Mouse (Mus musculus) lung, postnatal 0 days (tissue): ENCODE data around the gene Dcps. TPM values are rescaled to one million over a fixed set of nuclear protein-coding genes. Genes with fewer than 3 reads are reported as not detected.
A peak's percentile ranks its signal among the peaks of the same experiment; 100 is the strongest.

Experiments
- ATAC-seq: fragments of 200-750 bp; cut with Nextera tagmentation; 2 replicates; pipeline ENCODE4 v1.8.0; 2017; ENCODE audit warnings: moderate library complexity
- DNase-seq: peaks from one replicate; pipeline ENCODE4 v3.0.0-alpha.2; 2016; ENCODE audit warnings: low spot score
- H3K27ac ChIP-seq: fragments of 300-500 bp; sonication (generic); 2 replicates; pipeline ENCODE4 v1.5.1; 2014; ENCODE audit warnings: antibody characterized with exemption, mild to moderate bottlenecking, low read length, mixed read lengths
- H3K27me3 ChIP-seq: fragments of 300-500 bp; sonication (generic); replicated peaks from 2 replicates; pipeline ENCODE4 v1.6.1; 2014; ENCODE audit warnings: low read length, mixed read lengths; ENCODE audit not compliant: insufficient read depth
- H3K36me3 ChIP-seq: fragments of 300-500 bp; sonication (generic); 2 replicates; pipeline ENCODE4 v1.6.1; 2014; ENCODE audit warnings: low read length, mixed read lengths; ENCODE audit not compliant: insufficient read depth
- H3K4me1 ChIP-seq: fragments of 300-500 bp; sonication (generic); 2 replicates; pipeline ENCODE4 v1.6.1; 2014; ENCODE audit warnings: antibody characterized with exemption, low read depth, low read length, mixed read lengths; ENCODE audit not compliant: insufficient read depth
- H3K4me2 ChIP-seq: fragments of 300-500 bp; sonication (generic); replicated peaks from 2 replicates; pipeline ENCODE4 v1.6.1; 2014; ENCODE audit warnings: low read depth, mild to moderate bottlenecking, low read length, moderate library complexity, mixed read lengths
- H3K4me3 ChIP-seq: fragments of 300-500 bp; sonication (generic); 2 replicates; pipeline ENCODE4 v1.5.1; 2014; ENCODE audit warnings: low read depth, low read length
- H3K9ac ChIP-seq: fragments of 300-500 bp; sonication (generic); replicated peaks from 2 replicates; pipeline ENCODE4 v1.6.1; 2014; ENCODE audit warnings: low read depth, mild to moderate bottlenecking
- H3K9me3 ChIP-seq: fragments of 300-500 bp; sonication (generic); 2 replicates; pipeline ENCODE4 v1.6.1; 2016; ENCODE audit warnings: low read length, mixed read lengths
- CTCF ChIP-seq: IDR thresholded peaks from 2 replicates; pipeline ENCODE4 v1.5.1; 2016; ENCODE audit warnings: antibody characterized with exemption, mild to moderate bottlenecking
- EP300 ChIP-seq: IDR thresholded peaks from 2 replicates; pipeline ENCODE4 v1.6.1; 2016; ENCODE audit warnings: antibody characterized with exemption, mild to moderate bottlenecking, control low read depth
- WGBS: fragments of 180-500 bp; shearing (Covaris S2); extraction: QIAGEN DNeasy Blood & Tissue Kit; methylation state at CpG from one replicate; pipeline ENCODE4 v1.1.7; 2014; 5-methylcytosine and 5-hydroxymethylcytosine counted together
- polyA plus RNA-seq: library from polyadenylated mRNA; unstranded; fragments of >200 nt; fragmentation: Nextera tagmentation; extraction: Ambion mirVana; gene quantifications from 2 replicates; pipeline ENCODE4 v1.2.1, GENCODE M21; 2015

Gene Dcps
- polyA plus RNA-seq, 1 experiment from 2014 or later: 39.4 TPM

DNA sequence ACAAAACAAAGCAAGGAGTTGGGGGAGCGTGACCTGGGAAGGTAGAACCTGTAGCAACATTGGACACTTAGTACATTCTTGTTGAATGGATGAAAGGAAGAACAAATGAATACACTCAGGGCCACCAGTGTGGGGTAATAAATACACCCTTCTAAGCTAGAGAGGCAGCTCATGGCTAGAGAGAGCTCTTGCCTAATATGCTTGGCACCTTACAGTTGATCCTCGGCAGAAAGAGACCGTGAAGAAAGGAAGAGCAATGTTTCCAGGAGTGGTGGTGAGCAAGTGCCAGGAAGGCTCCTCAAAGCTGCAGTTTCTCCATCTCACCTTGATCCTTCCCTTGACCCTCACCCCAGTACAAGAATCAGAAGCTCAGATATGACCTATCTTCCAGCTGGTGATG lies 47.3 kb downstream of the Dcps start:
- peaks cover 28% of the 10 kb centered on the region; the same call in 1 of the 2 replicates for H3K4me1 ChIP-seq
- H3K9ac ChIP-seq: no peak overlapping the region
- WGBS: 51% methylated on average over 3 of the region's 3 CpGs
- no peak overlapping the region for H3K4me3 ChIP-seq
- H3K36me3 ChIP-seq: no peaks in the 10 kb centered on the region; the same call in 1 of the 2 replicates
- H3K4me2 ChIP-seq: peak overlapping the region; percentile 37; the same call in 1 of the 2 replicates
- ATAC-seq (peak; percentile 49), DNase-seq (peak; percentile 70)
- no peak for TF ChIP-seq CTCF
- TF ChIP-seq EP300: no peak
- peak overlapping the region; percentile 72 for H3K27ac ChIP-seq
- no peaks in the 10 kb centered on the region for H3K9me3 ChIP-seq
- H3K27me3 ChIP-seq: no peaks in the 10 kb centered on the region

DNA sequence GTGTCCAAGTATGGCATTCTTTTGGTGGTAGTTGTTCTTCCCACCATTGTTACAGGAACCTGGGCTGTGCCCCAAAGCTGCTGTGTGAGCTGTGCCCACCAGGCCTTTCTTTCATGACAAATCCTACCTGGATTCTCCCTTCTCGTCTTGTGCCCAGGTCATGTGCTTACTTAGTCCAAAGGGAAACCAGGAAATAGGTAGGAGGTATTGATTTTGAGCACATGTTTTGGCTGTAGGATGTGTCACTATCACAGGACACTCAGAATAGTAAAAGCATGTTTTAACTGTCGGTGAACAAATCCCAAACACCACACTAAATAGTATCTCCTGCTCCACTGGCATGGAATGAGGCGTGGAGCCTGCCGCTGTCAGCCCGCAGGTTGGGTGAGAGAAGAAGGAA lies 48.3 kb downstream of the Dcps start:
- H3K36me3 ChIP-seq: no peaks in the 10 kb centered on the region; the same call in 1 of the 2 replicates
- peaks cover 35% of the 10 kb centered on the region for H3K4me1 ChIP-seq
- no peak for ATAC-seq
- no peaks in the 10 kb centered on the region for H3K27me3 ChIP-seq
- H3K4me2 ChIP-seq: no peak overlapping the region
- peak overlapping the region; percentile 72 for H3K27ac ChIP-seq
- no peak for DNase-seq
- no peaks in the 10 kb centered on the region for H3K9me3 ChIP-seq
- H3K4me3 ChIP-seq: no peak overlapping the region
- no peak for TF ChIP-seq CTCF
- no peak for TF ChIP-seq EP300
- 85% methylated on average over 5 of the region's 5 CpGs for WGBS
- H3K9ac ChIP-seq: no peak overlapping the region

DNA sequence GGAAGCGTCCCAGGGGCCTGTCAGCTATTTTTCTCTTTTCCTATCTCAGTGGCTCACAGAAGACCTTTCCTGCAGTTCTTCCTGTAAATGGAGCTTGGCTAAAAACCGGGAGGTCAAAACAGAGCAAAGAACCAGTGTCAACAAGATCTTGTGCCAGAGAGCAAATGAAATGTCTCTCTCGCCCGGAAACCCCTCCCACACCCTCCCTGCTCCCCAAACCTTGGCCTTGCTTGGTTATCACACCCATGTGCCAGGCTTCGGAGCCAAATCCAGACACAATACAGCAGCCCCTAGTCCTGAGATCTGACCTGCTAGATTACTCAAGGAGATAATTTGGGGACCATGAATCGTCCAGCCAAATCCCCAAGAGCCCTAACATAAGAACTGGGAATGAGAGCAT lies 48.7 kb downstream of the Dcps start:
- 27% methylated on average over 6 of the region's 6 CpGs for WGBS
- Histone ChIP-seq H3K4me2 (no peak overlapping the region), H3K27me3 (no peaks in the 10 kb centered on the region), H3K27ac (peak overlapping the region; percentile 72), H3K9ac (no peak overlapping the region), H3K9me3 (no peaks in the 10 kb centered on the region), H3K36me3 (no peaks in the 10 kb centered on the region; the same call in 1 of the 2 replicates), H3K4me3 (no peak overlapping the region), H3K4me1 (peaks cover 36% of the 10 kb centered on the region)
- peak; percentile 8; the same call in 1 of the 2 replicates for ATAC-seq
- peak; percentile 55; the same call in 1 of the 2 replicates for TF ChIP-seq EP300
- TF ChIP-seq CTCF: no peak
- peak; percentile 56 for DNase-seq

DNA sequence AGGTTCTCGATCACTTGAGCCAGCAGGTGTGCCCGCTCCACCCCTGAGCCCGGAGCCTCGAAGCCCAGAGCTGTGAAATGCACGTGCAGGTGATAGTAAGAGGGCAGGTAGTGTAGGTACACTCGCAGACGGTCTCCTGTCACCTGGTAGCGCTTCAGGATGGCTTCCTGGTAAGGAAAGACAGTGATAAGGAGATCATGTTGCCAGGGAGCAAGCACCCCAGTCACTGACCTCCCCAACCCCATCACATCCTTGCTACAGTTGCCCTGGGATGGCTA lies 51.2 kb downstream of the Dcps start:
- ATAC-seq: no peak
- Histone ChIP-seq H3K9ac (no peak overlapping the region), H3K9me3 (no peaks in the 10 kb centered on the region), H3K27ac (peak overlapping the region; percentile 86), H3K4me1 (peaks cover 32% of the 10 kb centered on the region), H3K27me3 (no peaks in the 10 kb centered on the region), H3K36me3 (no peaks in the 10 kb centered on the region; the same call in 1 of the 2 replicates), H3K4me2 (no peak overlapping the region), H3K4me3 (no peak overlapping the region)
- 80% methylated on average over 8 of the region's 8 CpGs for WGBS
- TF ChIP-seq CTCF (no peak), EP300 (no peak)
- no peak for DNase-seq

DNA sequence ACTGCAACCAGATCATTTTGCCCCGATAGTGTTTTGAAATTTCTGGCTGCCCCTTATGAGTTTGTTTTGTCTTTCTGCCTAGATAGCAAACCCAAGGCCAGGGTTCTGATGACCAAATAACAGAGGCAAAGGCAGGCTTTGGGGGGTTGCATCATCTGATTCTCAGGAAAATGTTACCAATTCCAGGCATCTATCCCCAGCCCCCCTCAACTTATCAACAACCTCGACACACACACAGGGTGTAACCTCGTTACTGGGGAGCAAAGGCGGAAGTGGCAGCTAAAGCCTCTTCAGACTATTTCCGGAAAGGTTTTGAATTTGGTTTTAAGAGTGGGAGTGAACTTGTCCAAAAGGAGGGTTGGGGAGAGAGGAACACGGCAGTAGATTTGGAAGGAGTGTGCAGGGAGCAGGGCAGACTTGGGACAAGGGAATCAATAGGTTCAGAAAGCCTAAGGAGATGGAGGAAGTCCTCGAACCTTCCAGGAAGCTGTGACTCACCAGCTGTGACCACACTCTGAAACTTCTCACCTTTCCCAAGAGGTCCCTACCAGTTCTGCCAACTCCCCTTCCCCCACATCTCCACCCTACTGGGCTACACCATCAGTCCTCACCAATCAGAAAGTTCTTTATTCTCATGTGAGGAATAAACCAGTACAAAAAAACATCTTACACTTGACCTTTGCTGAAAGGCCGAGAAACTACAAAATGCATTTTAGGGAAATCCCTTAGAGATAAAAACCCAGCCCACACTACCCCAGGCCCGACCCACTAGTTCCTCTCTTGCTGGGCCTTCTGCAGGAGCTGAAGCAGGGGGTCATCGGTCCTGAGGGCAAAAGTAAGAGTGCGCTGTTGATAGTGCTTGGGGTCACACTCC lies 51.8 kb downstream of the Dcps start:
- H3K4me2 ChIP-seq: no peak overlapping the region
- WGBS: 48% methylated on average over 11 of the region's 11 CpGs
- H3K9ac ChIP-seq: no peak overlapping the region
- peaks cover 28% of the 10 kb centered on the region for H3K4me1 ChIP-seq
- DNase-seq (peak; percentile 84), ATAC-seq (peak; percentile 65)
- no peaks in the 10 kb centered on the region for H3K9me3 ChIP-seq
- H3K27me3 ChIP-seq: no peaks in the 10 kb centered on the region
- H3K4me3 ChIP-seq: no peak overlapping the region
- peak overlapping the region; percentile 86 for H3K27ac ChIP-seq
- TF ChIP-seq CTCF (no peak), EP300 (peak; percentile 63)
- H3K36me3 ChIP-seq: no peaks in the 10 kb centered on the region; the same call in 1 of the 2 replicates

DNA sequence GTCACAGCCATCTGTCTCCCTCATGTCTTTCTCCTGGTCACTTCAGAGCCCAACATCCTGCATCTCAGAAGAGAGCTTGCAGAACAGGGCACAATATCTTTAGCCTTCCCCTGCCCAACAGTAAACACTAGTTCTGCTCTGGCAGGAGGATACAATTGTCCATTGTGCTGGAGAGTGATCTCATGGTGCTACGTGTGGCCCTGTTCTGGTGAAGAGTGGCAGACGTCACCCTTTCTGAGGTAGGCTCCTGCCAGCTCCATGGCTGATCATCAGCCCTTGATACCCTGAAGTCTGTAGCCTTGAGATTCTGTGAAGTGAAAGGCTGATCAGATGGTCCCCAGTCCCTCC lies 52.4 kb downstream of the Dcps start:
- Histone ChIP-seq H3K9ac (no peak overlapping the region), H3K9me3 (no peaks in the 10 kb centered on the region), H3K27me3 (no peaks in the 10 kb centered on the region), H3K4me1 (peaks cover 28% of the 10 kb centered on the region), H3K36me3 (no peaks in the 10 kb centered on the region; the same call in 1 of the 2 replicates), H3K4me3 (no peak overlapping the region), H3K4me2 (no peak overlapping the region), H3K27ac (peak overlapping the region; percentile 86)
- DNase-seq (peak; percentile 74), ATAC-seq (peak; percentile 74)
- TF ChIP-seq CTCF: no peak
- whole genome bisulfite sequencing: 17% methylated on average over 2 of the region's 2 CpGs
